Mouse (Mus musculus) testis, adult 2 months (tissue): ENCODE data around the gene Casp8. TPM values are rescaled to one million over a fixed set of nuclear protein-coding genes. Genes with fewer than 3 reads are reported as not detected.
"Not testable (repeated sequence)": the region's sequence is repeated elsewhere in the genome, so short reads cannot be mapped to it uniquely, and the experiment has no call there.

Experiments used
- H3K27ac ChIP-seq: fragments of 200-500 bp; 2 replicates; pipeline ENCODE4 v1.5.1; 2012; ENCODE audit warnings: low read depth, low read length; ENCODE audit not compliant: control insufficient read depth, insufficient read depth
- H3K27me3 ChIP-seq: fragments of 200-500 bp; 2 replicates; pipeline ENCODE4 v1.6.1; 2012; ENCODE audit warnings: mild to moderate bottlenecking, low read length, moderate library complexity; ENCODE audit not compliant: control insufficient read depth, insufficient read depth
- H3K36me3 ChIP-seq: fragments of 200-500 bp; 2 replicates; pipeline ENCODE4 v1.6.1; 2012; ENCODE audit warnings: mild to moderate bottlenecking, low read length; ENCODE audit not compliant: control insufficient read depth, insufficient read depth
- H3K4me1 ChIP-seq: fragments of 200-500 bp; 2 replicates; pipeline ENCODE4 v1.6.1; 2012; ENCODE audit warnings: low read length; ENCODE audit not compliant: control insufficient read depth, insufficient read depth
- H3K4me3 ChIP-seq: fragments of 200-500 bp; 2 replicates; pipeline ENCODE4 v1.5.1; 2012; ENCODE audit warnings: low read depth, mild to moderate bottlenecking, low read length, moderate library complexity, mixed read lengths; ENCODE audit not compliant: control insufficient read depth
- CTCF ChIP-seq: fragments of 200-500 bp; IDR thresholded peaks from 2 replicates; pipeline ENCODE4 v1.5.1; 2012; ENCODE audit warnings: low read depth, mild to moderate bottlenecking, inconsistent platforms, low read length, moderate library complexity; ENCODE audit not compliant: control insufficient read depth, insufficient read depth, insufficient replicate concordance
- POLR2A ChIP-seq: fragments of 200-500 bp; IDR thresholded peaks from 2 replicates; pipeline ENCODE4 v1.6.1; 2012; ENCODE audit warnings: low read depth, mild to moderate bottlenecking, inconsistent platforms, low read length, moderate library complexity; ENCODE audit not compliant: control insufficient read depth
- polyA plus RNA-seq: library from polyadenylated mRNA; depleted of rRNA; stranded (reverse); fragments of >200 nt; gene quantifications from 2 replicates; pipeline ENCODE4 v1.2.3, GENCODE M21; 2012; rRNA removed

The Casp8 gene
- polyA plus RNA-seq, 1 experiment, result 0.90 TPM

GRCm38 (mm10) chr1:58889826-58890546 lies 94.8 kb downstream of the Casp8 start:
- TF ChIP-seq CTCF (no peak), POLR2A (no peak)
- Histone ChIP-seq H3K27me3 (no peaks in the 10 kb centered on the region), H3K27ac (no peak overlapping the region), H3K4me1 (peaks cover 2% of the 10 kb centered on the region; the same call in 1 of the 2 replicates), H3K36me3 (no peaks in the 10 kb centered on the region), H3K4me3 (no peak overlapping the region)

GRCm38 (mm10) chr1:58890697-58891290 lies 95.6 kb downstream of the Casp8 start:
- H3K4me1 ChIP-seq, H3K27ac ChIP-seq, H3K36me3 ChIP-seq, H3K4me3 ChIP-seq, H3K27me3 ChIP-seq: not testable (repeated sequence)

- not testable (repeated sequence) for H3K36me3 ChIP-seq, H3K4me3 ChIP-seq, H3K27ac ChIP-seq, H3K27me3 ChIP-seq, H3K4me1 ChIP-seq
Measured at GRCm38 (mm10) chr1:58891481-58892170, 96.5 kb downstream of the Casp8 start.

GRCm38 (mm10) chr1:58892386-58892785 lies 97.2 kb downstream of the Casp8 start:
- not testable (repeated sequence) for H3K4me3 ChIP-seq, H3K36me3 ChIP-seq, H3K27me3 ChIP-seq, H3K4me1 ChIP-seq, H3K27ac ChIP-seq

Other genes with a start within 250 kb of the Casp8 start
- gene Fam126b, start 209.1 kb upstream of the Casp8 start, polyA plus RNA-seq, result 2.6 and 3.8 TPM in 2 replicates
- 37.6 and 40.4 TPM in 2 replicates for gene Ndufb3, start 209.0 kb upstream of the Casp8 start, polyA plus RNA-seq
- gene Als2cr12, start 99.4 kb upstream of the Casp8 start, polyA plus RNA-seq, result 64.1 and 65.5 TPM in 2 replicates
- 7.1 and 8.2 TPM in 2 replicates for gene Cflar, start 83.9 kb upstream of the Casp8 start, polyA plus RNA-seq
- 3.6 and 4.4 TPM in 2 replicates for gene Trak2, start 178.1 kb downstream of the Casp8 start, polyA plus RNA-seq
- gene Stradb, start 178.1 kb downstream of the Casp8 start, polyA plus RNA-seq, result 10.9 and 11.6 TPM in 2 replicates